ENCODE assay signal across 11 mouse cellular contexts in the genomic region with DNA sequence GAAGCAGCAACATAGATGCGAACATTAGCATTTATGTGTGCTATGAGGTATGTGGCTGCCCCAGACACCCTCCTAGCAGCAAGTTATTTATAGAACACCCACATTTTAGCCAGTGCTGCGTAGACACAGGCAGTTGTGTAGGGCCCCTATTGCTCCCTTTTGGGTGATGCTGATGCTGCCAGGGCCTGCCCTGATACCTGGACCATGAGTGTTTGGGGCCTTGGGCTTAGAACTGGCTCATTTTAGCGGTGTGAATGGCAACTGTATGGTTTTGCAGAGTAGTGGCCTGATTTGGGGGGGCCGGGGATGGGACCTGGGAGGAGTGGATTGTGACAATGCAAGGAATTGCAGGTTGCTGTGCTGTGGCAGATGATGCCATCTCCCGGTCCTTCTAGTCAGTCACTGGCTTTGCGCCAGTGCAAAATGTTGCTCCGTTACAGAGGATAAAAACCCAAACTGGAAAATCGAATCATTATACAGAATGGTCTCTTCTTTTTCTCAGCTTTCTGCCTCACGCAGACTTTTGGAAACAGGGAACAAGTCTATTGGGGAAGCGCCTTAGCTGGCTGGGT. TPM values are rescaled to one million over a fixed set of nuclear protein-coding genes. Genes with fewer than 3 reads are reported as not detected.
DNase-seq lines count a peak whose midpoint lies in the region; ATAC-seq lines count a peak whose summit lies in the region.
"Had no signal": no experiment of that assay in that cellular context is flagged by ENCODE, and none has a peak within 500 bp of the region (broad histone marks: within the 10 kb centered on the region; RNA-seq: fewer than 3 reads in every experiment).

No protein-coding gene starts in this region.

- H3K4me3 ChIP-seq in heart, embryonic 16.5 days (ENCODE audit: low read length): no peak overlapping the region
- H3K4me3 ChIP-seq in neural tube, embryonic 15.5 days (replicated peaks): no peak overlapping the region
- H3K4me3 ChIP-seq: limb, embryonic 15.5 days had no signal

- H3K4me1 ChIP-seq in heart, embryonic 16.5 days (ENCODE audit: control insufficient read depth, insufficient read depth, low read length): peaks cover 77% of the 10 kb centered on the region
- H3K4me1 ChIP-seq in neural tube, embryonic 15.5 days: peaks cover 82% of the 10 kb centered on the region

- H3K27ac ChIP-seq in heart, embryonic 16.5 days (ENCODE audit: low read length): no peak overlapping the region
- H3K27ac ChIP-seq in neural tube, embryonic 15.5 days (replicated peaks): 0 out of 2 replicates have a peak overlapping the region, but pooled peaks have one; percentile 35
- H3K27ac ChIP-seq: limb, embryonic 15.5 days had no signal

- no peaks in the 10 kb centered on the region for H3K27me3 ChIP-seq in heart, embryonic 16.5 days (ENCODE audit: control insufficient read depth, insufficient read depth, low read length)
- no peaks in the 10 kb centered on the region for H3K27me3 ChIP-seq in neural tube, embryonic 15.5 days (replicated peaks)
- H3K27me3 ChIP-seq: limb, embryonic 15.5 days had no signal

- no peaks in the 10 kb centered on the region for H3K9me3 ChIP-seq in heart, embryonic 16.5 days (replicated peaks; ENCODE audit: control insufficient read depth, low read length)
- H3K9me3 ChIP-seq in neural tube, embryonic 15.5 days (replicated peaks): no peaks in the 10 kb centered on the region
- H3K9me3 ChIP-seq: limb, embryonic 15.5 days had no signal

- 51% methylated on average over 10 of the region's 10 CpGs for WGBS in heart, embryonic 16.5 days
- WGBS in neural tube, embryonic 15.5 days: 53% methylated on average over 10 of the region's 10 CpGs

- no peaks in the 10 kb centered on the region for H3K36me3 ChIP-seq in heart, embryonic 16.5 days (ENCODE audit: control insufficient read depth, insufficient read depth)
- no peaks in the 10 kb centered on the region for H3K36me3 ChIP-seq in neural tube, embryonic 15.5 days
- H3K36me3 ChIP-seq: limb, embryonic 15.5 days had no signal

- ATAC-seq in heart, embryonic 16.5 days (replicated peaks; ENCODE audit: extremely low read depth, insufficient read depth, low FRiP score): no peak
- no peak for ATAC-seq in neural tube, embryonic 15.5 days (ENCODE audit: low FRiP score)

- H3K4me2 ChIP-seq in heart, embryonic 16.5 days (ENCODE audit: low read depth, low read length): peak overlapping the region; percentile 45
- H3K4me2 ChIP-seq in neural tube, embryonic 15.5 days: peak overlapping the region; percentile 17; the same call in 1 of the 2 replicates
- H3K4me2 ChIP-seq: limb, embryonic 15.5 days had no signal

- H3K9ac ChIP-seq in heart, embryonic 16.5 days (ENCODE audit: low read length): no peak overlapping the region; the same call in 1 of the 2 replicates
- no peak overlapping the region for H3K9ac ChIP-seq in neural tube, embryonic 15.5 days (replicated peaks)
- H3K9ac ChIP-seq: limb, embryonic 15.5 days had no signal

- no peak for DNase-seq in heart, adult 9 months (ENCODE audit: low spot score in 2 of 2)
- DNase-seq in right cerebral cortex, postnatal 25 days: peak; percentile 23
- no peak for DNase-seq in right cerebral cortex, postnatal 10 days (ENCODE audit: low spot score in 2 of 2)
- DNase-seq in cerebellum, postnatal 10 days: peak; percentile 74 to 75
- DNase-seq in testis, postnatal 14 days (ENCODE audit: low spot score): no peak
- DNase-seq: gastrocnemius, postnatal 14 days; kidney, adult 2 months; lung, postnatal 14 days had no signal

RNA-seq across cellular contexts. Expression of gene Arid1b, which starts 8.9 kb away (rescaled TPM):
- polyA plus RNA-seq in heart, embryonic 16.5 days (2015; fragmentation: Nextera tagmentation; extraction: Ambion mirVana): 7.1 TPM in 2 replicates
- 12.5 and 13.5 TPM in 2 replicates for polyA plus RNA-seq in neural tube, embryonic 15.5 days (2015; fragmentation: Nextera tagmentation; extraction: Ambion mirVana)

Comparison
In these comparisons a context has a peak if more than half of its experiments do, and no peak if none do; other contexts are left out.
1. DNase-seq: peak in right cerebral cortex, postnatal 25 days (single experiment) and cerebellum, postnatal 10 days (2 of 2); none in heart, adult 9 months (0 of 2), right cerebral cortex, postnatal 10 days (0 of 2) and testis, postnatal 14 days (single experiment).